Mouse (Mus musculus): Measurements from ENCODE around the gene Rnft2. TPM values are rescaled to one million over a fixed set of nuclear protein-coding genes. Genes with fewer than 3 reads are reported as not detected.

Gene Rnft2
- polyA plus RNA-seq, 1 experiment from 2014 or later: 3.4 TPM

GRCm38 (mm10) chr5:118230071-118230611, 14.8 kb downstream of the Rnft2 start:
- WGBS: 86% methylated on average over 13 of the region's 13 CpGs
- no peaks in the 10 kb centered on the region for H3K36me3 ChIP-seq (ENCODE audit: insufficient read depth)

DNA sequence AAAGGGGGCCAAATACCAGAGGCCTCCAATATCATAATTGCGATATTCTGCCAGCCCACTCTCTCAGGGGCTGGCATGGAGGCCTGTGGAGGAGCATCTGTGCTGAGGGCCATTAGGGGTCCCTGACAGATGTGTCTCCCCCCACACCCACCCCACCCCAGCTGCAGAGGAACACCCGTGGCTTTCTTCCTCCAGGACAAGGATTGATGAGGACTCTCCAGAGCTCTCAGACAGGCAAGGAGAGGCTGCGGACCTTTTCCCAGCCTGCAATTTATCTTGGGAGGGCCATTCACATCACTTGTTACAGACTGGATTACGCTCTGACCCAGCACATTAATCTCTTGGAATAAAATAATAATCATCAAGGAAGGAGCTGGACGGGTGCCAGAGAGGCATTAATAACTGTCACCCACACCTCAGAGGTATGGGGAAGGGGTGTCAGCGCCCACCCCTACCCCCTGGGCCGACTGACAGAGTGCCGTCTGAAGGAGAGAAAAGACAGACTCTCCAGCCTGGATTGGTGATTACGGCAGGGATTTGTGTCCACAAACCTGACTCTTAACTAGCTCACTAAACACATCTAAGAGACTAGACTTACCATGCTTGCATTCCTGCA, 21.7 kb downstream of the Rnft2 start:
- Histone ChIP-seq H3K4me2 (no peak overlapping the region), H3K36me3 (ENCODE audit: insufficient read depth) (peaks cover 3% of the 10 kb centered on the region; the same call in 1 of the 2 replicates), H3K9me3 (ENCODE audit: low read depth, low read length) (no peaks in the 10 kb centered on the region), H3K4me3 (ENCODE audit: low read depth, low read length) (no peak overlapping the region), H3K9ac (no peak overlapping the region), H3K27me3 (ENCODE audit: insufficient read depth, low read length) (no peaks in the 10 kb centered on the region), H3K4me1 (ENCODE audit: insufficient read depth) (no peaks in the 10 kb centered on the region), H3K27ac (ENCODE audit: low read depth) (no peak overlapping the region)
- DNase-seq (no peak), ATAC-seq (ENCODE audit: insufficient read depth) (no peak)
- WGBS: 23% methylated on average over 9 of the region's 9 CpGs
- TF ChIP-seq CTCF (IDR thresholded peaks at IDR 0.05; ENCODE audit: low read depth): no peak

More at GRCm38 (mm10) chr5:118230071-118230611, 14.8 kb downstream of the Rnft2 start:
- ATAC-seq (ENCODE audit: insufficient read depth): no peak
- H3K9ac ChIP-seq: no peak overlapping the region
- H3K27me3 ChIP-seq (ENCODE audit: insufficient read depth, low read length): no peaks in the 10 kb centered on the region
- DNase-seq: no peak
- TF ChIP-seq CTCF (IDR thresholded peaks at IDR 0.05; ENCODE audit: low read depth): no peak
- no peaks in the 10 kb centered on the region for H3K9me3 ChIP-seq (ENCODE audit: low read depth, low read length)
- H3K4me1 ChIP-seq (ENCODE audit: insufficient read depth): no peaks in the 10 kb centered on the region
- no peak overlapping the region for H3K4me3 ChIP-seq (ENCODE audit: low read depth, low read length)
- H3K27ac ChIP-seq (ENCODE audit: low read depth): no peak overlapping the region
- H3K4me2 ChIP-seq: no peak overlapping the region

GRCm38 (mm10) chr5:118217410-118217809, 27.5 kb downstream of the Rnft2 start:
- DNase-seq: no peak
- no peak overlapping the region for H3K4me2 ChIP-seq
- 54% methylated on average over 6 of the region's 6 CpGs for WGBS
- H3K27ac ChIP-seq (ENCODE audit: low read depth): no peak overlapping the region
- no peaks in the 10 kb centered on the region for H3K27me3 ChIP-seq (ENCODE audit: insufficient read depth, low read length)
- H3K9ac ChIP-seq: no peak overlapping the region
- TF ChIP-seq CTCF (IDR thresholded peaks at IDR 0.05; ENCODE audit: low read depth): no peak
- no peaks in the 10 kb centered on the region for H3K36me3 ChIP-seq (ENCODE audit: insufficient read depth)
- ATAC-seq (ENCODE audit: insufficient read depth): no peak
- H3K9me3 ChIP-seq (ENCODE audit: low read depth, low read length): no peaks in the 10 kb centered on the region
- H3K4me3 ChIP-seq (ENCODE audit: low read depth, low read length): no peak overlapping the region
- H3K4me1 ChIP-seq (ENCODE audit: insufficient read depth): 0 out of 2 replicates have a peak, but pooled peaks cover 4% of the 10 kb centered on the region

DNA sequence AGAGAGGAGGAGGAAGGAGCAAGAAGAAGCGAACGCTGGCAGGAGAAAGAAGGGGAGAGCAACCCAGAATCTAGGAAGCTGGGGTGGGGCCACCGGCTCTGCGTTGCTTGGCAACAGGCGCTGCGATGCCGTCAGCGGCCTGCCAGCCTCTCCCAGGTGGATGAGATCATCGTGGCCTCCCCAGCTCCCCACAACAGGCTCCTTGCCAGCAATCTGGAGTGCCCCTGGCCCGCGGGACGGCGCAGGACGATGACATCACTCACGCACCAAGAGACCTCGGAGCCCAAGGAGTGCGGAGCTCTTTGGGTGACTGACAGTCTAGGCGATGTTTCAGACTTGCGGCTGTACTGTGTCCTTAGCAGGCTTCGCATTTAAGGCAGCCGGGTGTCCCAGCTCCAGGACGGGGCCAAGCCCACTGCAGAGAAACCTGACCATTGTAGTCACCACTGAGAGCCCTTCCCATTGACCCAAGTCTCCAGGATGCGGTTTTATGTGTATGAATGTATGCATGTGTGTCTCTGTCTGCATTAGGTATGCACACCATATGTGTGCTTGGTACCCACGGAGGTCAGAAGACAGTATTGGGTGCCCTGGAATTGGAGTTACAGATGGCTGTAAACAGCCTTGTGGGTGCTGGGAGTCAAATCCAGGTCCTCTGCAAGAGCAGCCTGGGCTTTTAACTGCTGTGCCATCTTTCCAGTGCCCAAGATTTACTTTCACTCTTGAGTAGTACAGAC, 30.3 kb downstream of the Rnft2 start:
- H3K4me3 ChIP-seq (ENCODE audit: low read depth, low read length): peak overlapping the region; percentile 34
- 4% methylated on average over 24 of the region's 24 CpGs for WGBS
- DNase-seq: peak; percentile 90

DNA sequence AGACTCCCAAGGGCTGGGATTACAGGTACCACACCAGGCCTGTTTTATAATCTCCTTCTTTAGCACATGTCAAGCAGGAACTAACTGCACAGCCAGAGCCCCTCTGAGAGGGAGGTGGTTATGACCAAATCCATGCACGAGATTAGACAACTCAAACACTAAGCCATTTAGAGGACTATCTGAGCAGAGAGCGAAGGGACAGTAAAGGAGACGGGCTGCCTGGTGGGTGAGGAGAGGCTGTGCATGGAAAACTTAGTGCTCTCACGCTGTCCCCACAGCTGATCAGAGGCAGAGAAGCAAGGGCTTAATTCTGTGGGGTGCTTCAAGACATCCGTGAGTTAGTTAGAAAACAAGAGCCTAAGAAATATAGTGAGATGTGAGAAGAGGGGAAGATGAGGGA, 30.9 kb downstream of the Rnft2 start:
- DNase-seq: no peak
- H3K4me1 ChIP-seq (ENCODE audit: insufficient read depth): 0 out of 2 replicates have a peak, but pooled peaks cover 4% of the 10 kb centered on the region
- no peaks in the 10 kb centered on the region for H3K9me3 ChIP-seq (ENCODE audit: low read depth, low read length)
- ATAC-seq (ENCODE audit: insufficient read depth): peak; percentile 5; the same call in 1 of the 2 replicates
- 15% methylated on average over 5 of the region's 5 CpGs for WGBS
- peak overlapping the region; percentile 46 for H3K9ac ChIP-seq
- H3K4me2 ChIP-seq: peak overlapping the region; percentile 75
- no peak overlapping the region for H3K27ac ChIP-seq (ENCODE audit: low read depth)
- peak overlapping the region; percentile 34 for H3K4me3 ChIP-seq (ENCODE audit: low read depth, low read length)
- H3K36me3 ChIP-seq (ENCODE audit: insufficient read depth): no peaks in the 10 kb centered on the region
- no peaks in the 10 kb centered on the region for H3K27me3 ChIP-seq (ENCODE audit: insufficient read depth, low read length)
- TF ChIP-seq CTCF (IDR thresholded peaks at IDR 0.05; ENCODE audit: low read depth): no peak

More for the DNA sequence above, 30.3 kb downstream of the Rnft2 start:
- H3K36me3 ChIP-seq (ENCODE audit: insufficient read depth): no peaks in the 10 kb centered on the region
- ATAC-seq (ENCODE audit: insufficient read depth): peak; percentile 85
- no peak for TF ChIP-seq CTCF (IDR thresholded peaks at IDR 0.05; ENCODE audit: low read depth)
- H3K4me2 ChIP-seq: peak overlapping the region; percentile 75
- no peak overlapping the region for H3K27ac ChIP-seq (ENCODE audit: low read depth)
- 0 out of 2 replicates have a peak, but pooled peaks cover 4% of the 10 kb centered on the region for H3K4me1 ChIP-seq (ENCODE audit: insufficient read depth)
- no peaks in the 10 kb centered on the region for H3K27me3 ChIP-seq (ENCODE audit: insufficient read depth, low read length)
- H3K9me3 ChIP-seq (ENCODE audit: low read depth, low read length): no peaks in the 10 kb centered on the region
- H3K9ac ChIP-seq: peak overlapping the region; percentile 46

DNA sequence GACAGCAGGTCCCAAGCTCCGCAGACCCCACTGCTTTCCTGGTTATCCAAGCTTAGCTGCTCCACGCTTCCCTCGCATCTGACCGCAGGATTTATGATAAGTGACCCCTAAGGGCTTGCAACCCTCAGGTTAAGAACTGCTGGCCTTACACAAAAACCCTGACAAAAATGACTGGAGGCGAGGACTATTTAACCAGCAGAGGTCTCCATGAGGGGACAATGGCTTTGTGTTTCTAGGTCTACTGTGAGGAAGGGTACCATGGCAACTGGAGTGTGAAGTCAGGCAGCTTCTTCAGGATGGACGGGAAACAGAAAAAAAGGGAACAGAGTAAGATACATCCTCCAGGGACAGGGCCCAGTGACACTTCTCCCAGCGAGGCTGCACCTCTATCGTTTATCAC, 39.1 kb downstream of the Rnft2 start:
- H3K9me3 ChIP-seq (ENCODE audit: low read depth, low read length): no peaks in the 10 kb centered on the region
- no peak overlapping the region for H3K9ac ChIP-seq
- H3K4me3 ChIP-seq (ENCODE audit: low read depth, low read length): no peak overlapping the region
- whole genome bisulfite sequencing: 83% methylated on average over 8 of the region's 8 CpGs
- ATAC-seq (ENCODE audit: insufficient read depth) (no peak), DNase-seq (no peak)
- no peak overlapping the region for H3K4me2 ChIP-seq
- no peaks in the 10 kb centered on the region for H3K36me3 ChIP-seq (ENCODE audit: insufficient read depth)
- H3K27ac ChIP-seq (ENCODE audit: low read depth): no peak overlapping the region
- H3K4me1 ChIP-seq (ENCODE audit: insufficient read depth): no peaks in the 10 kb centered on the region
- no peak for TF ChIP-seq CTCF (IDR thresholded peaks at IDR 0.05; ENCODE audit: low read depth)
- H3K27me3 ChIP-seq (ENCODE audit: insufficient read depth, low read length): no peaks in the 10 kb centered on the region

Data from lung, embryonic 14.5 days (tissue).